Mouse (Mus musculus) embryonic facial prominence, embryonic 12.5 days (tissue): ENCODE results near the gene Plscr3. TPM values are rescaled to one million over a fixed set of nuclear protein-coding genes. Genes with fewer than 3 reads are reported as not detected.
A peak's percentile ranks its signal among the peaks of the same experiment; 100 is the strongest.
"Not testable (repeated sequence)": the region's sequence is repeated elsewhere in the genome, so short reads cannot be mapped to it uniquely, and the experiment has no call there.

Source experiments
- ATAC-seq: fragments of 200-750 bp; cut with Nextera tagmentation; 2 replicates; pipeline ENCODE4 v1.8.0; 2017; ENCODE audit not compliant: insufficient number of reproducible peaks, insufficient read depth, low FRiP score, low TSS enrichment
- H3K27ac ChIP-seq: fragments of 300-500 bp; sonication (generic); 2 replicates; pipeline ENCODE4 v1.5.1; 2016; ENCODE audit warnings: mild to moderate bottlenecking
- H3K27me3 ChIP-seq: fragments of 300-500 bp; sonication (generic); 2 replicates; pipeline ENCODE4 v1.6.1; 2016; ENCODE audit warnings: mild to moderate bottlenecking, moderate library complexity
- H3K36me3 ChIP-seq: fragments of 300-500 bp; sonication (generic); 2 replicates; pipeline ENCODE4 v1.6.1; 2016; ENCODE audit warnings: mild to moderate bottlenecking
- H3K4me1 ChIP-seq: fragments of 300-500 bp; sonication (generic); 2 replicates; pipeline ENCODE4 v1.6.1; 2016
- H3K4me2 ChIP-seq: fragments of 300-500 bp; sonication (generic); replicated peaks from 2 replicates; pipeline ENCODE4 v1.6.1; 2016; ENCODE audit warnings: mild to moderate bottlenecking, moderate library complexity
- H3K4me3 ChIP-seq: fragments of 300-500 bp; sonication (generic); 2 replicates; pipeline ENCODE4 v1.5.1; 2016; ENCODE audit warnings: mild to moderate bottlenecking
- H3K9ac ChIP-seq: fragments of 300-500 bp; sonication (generic); 2 replicates; pipeline ENCODE4 v1.6.1; 2016; ENCODE audit warnings: mild to moderate bottlenecking, moderate library complexity
- H3K9me3 ChIP-seq: fragments of 300-500 bp; sonication (generic); 2 replicates; pipeline ENCODE4 v1.6.1; 2016; ENCODE audit warnings: mild to moderate bottlenecking, moderate library complexity
- WGBS: fragments of 180-500 bp; shearing (Covaris S2); methylation state at CpG from one replicate; pipeline ENCODE4 v1.1.7; 2016; 5-methylcytosine and 5-hydroxymethylcytosine counted together
- polyA plus RNA-seq: library from polyadenylated mRNA; unstranded; fragments of >200 nt; fragmentation: Nextera tagmentation; extraction: Ambion mirVana; gene quantifications from 2 replicates; pipeline ENCODE4 v1.2.1, GENCODE M21; 2016

Gene Plscr3
- polyA plus RNA-seq, 1 experiment from 2014 or later = 127 TPM

GRCm38 (mm10) chr11:69849884-69850283 lies 3.7 kb downstream of the Plscr3 start:
- 90% methylated on average over 15 of the region's 15 CpGs for WGBS
- Histone ChIP-seq H3K4me2 (no peak overlapping the region), H3K9ac (no peak overlapping the region), H3K9me3 (no peaks in the 10 kb centered on the region), H3K27me3 (no peaks in the 10 kb centered on the region), H3K4me1 (peaks cover 23% of the 10 kb centered on the region), H3K4me3 (no peak overlapping the region), H3K36me3 (peaks cover 49% of the 10 kb centered on the region), H3K27ac (no peak overlapping the region)
- no peak for ATAC-seq

- no peak for ATAC-seq
- no peak overlapping the region for H3K4me2 ChIP-seq
- no peaks in the 10 kb centered on the region for H3K9me3 ChIP-seq
- H3K4me1 ChIP-seq = peaks cover 21% of the 10 kb centered on the region
- 0 out of 2 replicates have a peak overlapping the region, but pooled peaks have one; percentile 17 for H3K27ac ChIP-seq
- 73% methylated on average over 8 of the region's 8 CpGs for WGBS
- H3K9ac ChIP-seq = no peak overlapping the region
- no peaks in the 10 kb centered on the region for H3K27me3 ChIP-seq
- H3K4me3 ChIP-seq = no peak overlapping the region
- peaks cover 49% of the 10 kb centered on the region for H3K36me3 ChIP-seq
Observed at GRCm38 (mm10) chr11:69850754-69851153, 4.6 kb downstream of the Plscr3 start.

- H3K27me3 ChIP-seq = peaks cover 16% of the 10 kb centered on the region
- no peaks in the 10 kb centered on the region for H3K9me3 ChIP-seq
- H3K36me3 ChIP-seq = peaks cover 34% of the 10 kb centered on the region
- 70% methylated on average over 7 of the region's 7 CpGs for WGBS
- no peak overlapping the region for H3K9ac ChIP-seq
- no peak for ATAC-seq
- no peak overlapping the region for H3K4me2 ChIP-seq
- no peak overlapping the region for H3K27ac ChIP-seq
- H3K4me1 ChIP-seq = peaks cover 5% of the 10 kb centered on the region
- H3K4me3 ChIP-seq = no peak overlapping the region
Observed at GRCm38 (mm10) chr11:69853994-69854393, 7.8 kb downstream of the Plscr3 start.

- peaks cover 28% of the 10 kb centered on the region for H3K36me3 ChIP-seq
- H3K27ac ChIP-seq = peak overlapping the region; percentile 26; the same call in 1 of the 2 replicates
- H3K27me3 ChIP-seq = peaks cover 20% of the 10 kb centered on the region
- no peak overlapping the region for H3K4me3 ChIP-seq
- 88% methylated on average over 10 of the region's 10 CpGs for WGBS
- ATAC-seq = no peak
- no peak overlapping the region for H3K4me2 ChIP-seq
- peaks cover 5% of the 10 kb centered on the region for H3K4me1 ChIP-seq
- H3K9ac ChIP-seq = no peak overlapping the region
- H3K9me3 ChIP-seq = no peaks in the 10 kb centered on the region
Observed at GRCm38 (mm10) chr11:69854680-69855079, 8.5 kb downstream of the Plscr3 start.

- WGBS = 15% methylated on average over 16 of the region's 16 CpGs
- H3K9me3 ChIP-seq = no peaks in the 10 kb centered on the region
- H3K4me1 ChIP-seq = peaks cover 5% of the 10 kb centered on the region
- H3K9ac ChIP-seq = no peak overlapping the region
- H3K27me3 ChIP-seq = peaks cover 20% of the 10 kb centered on the region
- no peak for ATAC-seq
- no peak overlapping the region for H3K4me3 ChIP-seq
- peak overlapping the region; percentile 22 for H3K4me2 ChIP-seq
- H3K27ac ChIP-seq = no peak overlapping the region
- peaks cover 21% of the 10 kb centered on the region for H3K36me3 ChIP-seq
Observed at GRCm38 (mm10) chr11:69855347-69855746, 9.2 kb downstream of the Plscr3 start.

- no peak for ATAC-seq
- H3K27me3 ChIP-seq = peaks cover 20% of the 10 kb centered on the region
- H3K4me3 ChIP-seq = 0 out of 2 replicates have a peak within 1 kb of the TSS, but pooled peaks have one; percentile 8
- H3K9me3 ChIP-seq = no peaks in the 10 kb centered on the region
- peak within 1 kb of the TSS; percentile 21 for H3K4me2 ChIP-seq
- no peak within 1 kb of the TSS for H3K27ac ChIP-seq
- peaks cover 5% of the 10 kb centered on the region for H3K4me1 ChIP-seq
- 18% methylated on average over 30 of the region's 30 CpGs for WGBS
- no peak within 1 kb of the TSS for H3K9ac ChIP-seq
- H3K36me3 ChIP-seq = no peaks in the 10 kb centered on the region
Observed at GRCm38 (mm10) chr11:69858113-69858998, 12.2 kb downstream of the Plscr3 start, which contains the start of gene Tnk1. Gene Tnk1 (minus strand): TSS chr11:69858730.

GRCm38 (mm10) chr11:69863729-69864128 lies 17.6 kb downstream of the Plscr3 start:
- H3K4me3 ChIP-seq, ATAC-seq, H3K27me3 ChIP-seq, H3K4me2 ChIP-seq, H3K27ac ChIP-seq, H3K9me3 ChIP-seq, H3K4me1 ChIP-seq, H3K36me3 ChIP-seq, H3K9ac ChIP-seq: not testable (repeated sequence)
- 82% methylated on average over 3 of the region's 3 CpGs for WGBS

- Histone ChIP-seq H3K4me1 (no peaks in the 10 kb centered on the region), H3K9me3 (no peaks in the 10 kb centered on the region), H3K9ac (no peak overlapping the region), H3K27ac (no peak overlapping the region), H3K4me2 (no peak overlapping the region), H3K27me3 (peaks cover under 1% of the 10 kb centered on the region), H3K4me3 (no peak overlapping the region), H3K36me3 (no peaks in the 10 kb centered on the region)
- WGBS = 58% methylated on average over 8 of the region's 8 CpGs
- ATAC-seq = no peak
Observed at GRCm38 (mm10) chr11:69864138-69864860, 18.1 kb downstream of the Plscr3 start.

GRCm38 (mm10) chr11:69865561-69865960 lies 19.4 kb downstream of the Plscr3 start:
- Histone ChIP-seq H3K9ac (no peak overlapping the region), H3K4me1 (no peaks in the 10 kb centered on the region), H3K9me3 (no peaks in the 10 kb centered on the region), H3K4me2 (no peak overlapping the region), H3K27me3 (no peaks in the 10 kb centered on the region), H3K36me3 (no peaks in the 10 kb centered on the region), H3K4me3 (no peak overlapping the region), H3K27ac (no peak overlapping the region)
- ATAC-seq = no peak
- 84% methylated on average over 9 of the region's 9 CpGs for WGBS

GRCm38 (mm10) chr11:69867335-69867734 lies 21.2 kb downstream of the Plscr3 start:
- WGBS = 76% methylated on average over 9 of the region's 9 CpGs
- Histone ChIP-seq H3K4me3 (no peak overlapping the region), H3K27ac (no peak overlapping the region)

GRCm38 (mm10) chr11:69870289-69871069 lies 24.3 kb downstream of the Plscr3 start:
- no peak for ATAC-seq
- no peaks in the 10 kb centered on the region for H3K36me3 ChIP-seq
- H3K9me3 ChIP-seq = no peaks in the 10 kb centered on the region
- 90% methylated on average over 2 of the region's 2 CpGs for WGBS
- H3K27ac ChIP-seq = no peak overlapping the region
- H3K4me3 ChIP-seq = no peak overlapping the region
- no peaks in the 10 kb centered on the region; the same call in 1 of the 2 replicates for H3K4me1 ChIP-seq
- H3K4me2 ChIP-seq = no peak overlapping the region
- no peaks in the 10 kb centered on the region for H3K27me3 ChIP-seq
- no peak overlapping the region for H3K9ac ChIP-seq

More at GRCm38 (mm10) chr11:69867335-69867734, 21.2 kb downstream of the Plscr3 start:
- ATAC-seq = no peak
- Histone ChIP-seq H3K36me3 (no peaks in the 10 kb centered on the region), H3K4me2 (no peak overlapping the region), H3K9me3 (no peaks in the 10 kb centered on the region), H3K4me1 (no peaks in the 10 kb centered on the region), H3K9ac (no peak overlapping the region), H3K27me3 (no peaks in the 10 kb centered on the region)
